ENCODE assay signal across 8 mouse cellular contexts in genomic region chr13:23621532-23622174, GRCm38 (mm10). TPM values are rescaled to one million over a fixed set of nuclear protein-coding genes. Genes with fewer than 3 reads are reported as not detected.
DNase-seq lines count a peak whose midpoint lies in the region; ATAC-seq and TF ChIP-seq lines count a peak whose summit lies in the region.

No protein-coding gene starts in this region.

- WGBS in embryonic facial prominence, embryonic 12.5 days: under 1% methylated on average over 18 of the region's 18 CpGs
- WGBS in kidney, adult 2 months: under 1% methylated on average over 18 of the region's 18 CpGs
- WGBS in limb, embryonic 12.5 days: under 1% methylated on average over 18 of the region's 18 CpGs
- under 1% methylated on average over 18 of the region's 18 CpGs for WGBS in midbrain, embryonic 14.5 days

- peak; percentile 26 for TF ChIP-seq POLR2A in kidney, adult 2 months (IDR thresholded peaks at IDR 0.05; ENCODE audit: low read depth, low read length)

- no peaks in the 10 kb centered on the region for H3K36me3 ChIP-seq in embryonic facial prominence, embryonic 12.5 days
- H3K36me3 ChIP-seq in kidney, adult 2 months (ENCODE audit: control insufficient read depth, insufficient read depth, low read length): no peaks in the 10 kb centered on the region
- no peaks in the 10 kb centered on the region for H3K36me3 ChIP-seq in limb, embryonic 12.5 days
- no peaks in the 10 kb centered on the region for H3K36me3 ChIP-seq in midbrain, embryonic 14.5 days (ENCODE audit: control insufficient read depth, insufficient read depth, low read length)

- H3K9me3 ChIP-seq in embryonic facial prominence, embryonic 12.5 days: no peaks in the 10 kb centered on the region
- H3K9me3 ChIP-seq in limb, embryonic 12.5 days: no peaks in the 10 kb centered on the region
- no peaks in the 10 kb centered on the region for H3K9me3 ChIP-seq in midbrain, embryonic 14.5 days (ENCODE audit: control insufficient read depth, low read length)

- ATAC-seq in embryonic facial prominence, embryonic 12.5 days (ENCODE audit: insufficient number of reproducible peaks, insufficient read depth, low FRiP score, low TSS enrichment): peak; percentile 86
- ATAC-seq in limb, embryonic 12.5 days (ENCODE audit: insufficient number of reproducible peaks, insufficient read depth, low FRiP score, low TSS enrichment, low read depth): peak; percentile 88
- peak; percentile 82 for ATAC-seq in midbrain, embryonic 14.5 days (ENCODE audit: low FRiP score, low TSS enrichment)

- H3K27me3 ChIP-seq in embryonic facial prominence, embryonic 12.5 days: no peaks in the 10 kb centered on the region
- H3K27me3 ChIP-seq in kidney, adult 2 months (replicated peaks; ENCODE audit: control insufficient read depth, insufficient read depth, low read length): no peaks in the 10 kb centered on the region
- H3K27me3 ChIP-seq in limb, embryonic 12.5 days: no peaks in the 10 kb centered on the region
- H3K27me3 ChIP-seq in midbrain, embryonic 14.5 days (ENCODE audit: control insufficient read depth, insufficient read depth, low read length): no peaks in the 10 kb centered on the region

- H3K27ac ChIP-seq in embryonic facial prominence, embryonic 12.5 days: peak overlapping the region; percentile 98
- peak overlapping the region; percentile 86 for H3K27ac ChIP-seq in kidney, adult 2 months (ENCODE audit: insufficient read depth, low read depth, low read length)
- peak overlapping the region; percentile 99 for H3K27ac ChIP-seq in limb, embryonic 12.5 days
- H3K27ac ChIP-seq in midbrain, embryonic 14.5 days (replicated peaks; ENCODE audit: low read depth, low read length): peak overlapping the region; percentile 86

- DNase-seq in embryo, embryonic 11 days: peak; percentile 82
- DNase-seq in embryo, embryonic 9.5 days (ENCODE audit: extremely low spot score): no peak
- peak; percentile 98 for DNase-seq in heart, adult 11 months
- peak; percentile 87 for DNase-seq in kidney, adult 2 months
- DNase-seq in midbrain, embryonic 14.5 days: peak; percentile 77
- peak; percentile 57 to 60 for DNase-seq in spleen, adult 18-20 months

- peak overlapping the region; percentile 82 for H3K4me2 ChIP-seq in embryonic facial prominence, embryonic 12.5 days (replicated peaks)
- H3K4me2 ChIP-seq in limb, embryonic 12.5 days: peak overlapping the region; percentile 87
- H3K4me2 ChIP-seq in midbrain, embryonic 14.5 days (ENCODE audit: low read length): peak overlapping the region; percentile 99

- peak overlapping the region; percentile 94 for H3K9ac ChIP-seq in embryonic facial prominence, embryonic 12.5 days
- peak overlapping the region; percentile 93 for H3K9ac ChIP-seq in limb, embryonic 12.5 days (replicated peaks)
- H3K9ac ChIP-seq in midbrain, embryonic 14.5 days (replicated peaks; ENCODE audit: low read length): peak overlapping the region; percentile 71

- H3K4me3 ChIP-seq in embryonic facial prominence, embryonic 12.5 days: peak overlapping the region; percentile 69
- peak overlapping the region; percentile 69 for H3K4me3 ChIP-seq in kidney, adult 2 months (ENCODE audit: insufficient read depth, low read depth, low read length)
- peak overlapping the region; percentile 68 for H3K4me3 ChIP-seq in limb, embryonic 12.5 days (replicated peaks)
- H3K4me3 ChIP-seq in midbrain, embryonic 14.5 days (replicated peaks; ENCODE audit: low read depth, low read length): peak overlapping the region; percentile 57

- 0 out of 2 replicates have a peak, but pooled peaks cover 2% of the 10 kb centered on the region for H3K4me1 ChIP-seq in embryonic facial prominence, embryonic 12.5 days
- peaks cover 2% of the 10 kb centered on the region; the same call in 1 of the 2 replicates for H3K4me1 ChIP-seq in kidney, adult 2 months (ENCODE audit: control insufficient read depth, insufficient read depth, low read length)
- peaks cover 10% of the 10 kb centered on the region for H3K4me1 ChIP-seq in limb, embryonic 12.5 days (replicated peaks)
- peaks cover 13% of the 10 kb centered on the region for H3K4me1 ChIP-seq in midbrain, embryonic 14.5 days (ENCODE audit: control insufficient read depth, insufficient read depth, low read length)

- TF ChIP-seq CTCF in kidney, adult 2 months (conservative IDR thresholded peaks at IDR 0.05; ENCODE audit: insufficient read depth, insufficient read length, low read depth, low read length): no peak

RNA-seq across cellular contexts. Expression of gene Hist1h1e, which starts 0.7 kb away (rescaled TPM):
- 22.6 and 24.2 TPM in 2 replicates for polyA plus RNA-seq in embryonic facial prominence, embryonic 12.5 days (2016; fragmentation: Nextera tagmentation; extraction: Ambion mirVana)
- polyA plus RNA-seq in kidney, adult 2 months (2012; rRNA removed): 1.2 and 1.4 TPM in 2 replicates
- 24.6 and 30.8 TPM in 2 replicates for polyA plus RNA-seq in limb, embryonic 12.5 days (2016; fragmentation: Nextera tagmentation; extraction: Ambion mirVana)
- 4.4 and 8.6 TPM in 2 replicates for polyA plus RNA-seq in midbrain, embryonic 14.5 days (2014; fragmentation: Nextera tagmentation; extraction: Ambion mirVana)

RNA-seq across cellular contexts. Expression of gene Hist1h2be, which starts 0.7 kb away (rescaled TPM):
- polyA plus RNA-seq in embryonic facial prominence, embryonic 12.5 days (2016; fragmentation: Nextera tagmentation; extraction: Ambion mirVana): 3.3 and 3.6 TPM in 2 replicates
- polyA plus RNA-seq in kidney, adult 2 months (2012; rRNA removed): 1.2 TPM in 2 replicates
- polyA plus RNA-seq in limb, embryonic 12.5 days (2016; fragmentation: Nextera tagmentation; extraction: Ambion mirVana): 2.2 and 3.7 TPM in 2 replicates
- 0.72 and 1.4 TPM in 2 replicates for polyA plus RNA-seq in midbrain, embryonic 14.5 days (2014; fragmentation: Nextera tagmentation; extraction: Ambion mirVana)

RNA-seq across cellular contexts. Expression of gene Hist1h4d, which starts 40.3 kb away (rescaled TPM):
- polyA plus RNA-seq in embryonic facial prominence, embryonic 12.5 days (2016; fragmentation: Nextera tagmentation; extraction: Ambion mirVana): 123 and 126 TPM in 2 replicates
- 3.7 and 5.4 TPM in 2 replicates for polyA plus RNA-seq in kidney, adult 2 months (2012; rRNA removed)
- polyA plus RNA-seq in limb, embryonic 12.5 days (2016; fragmentation: Nextera tagmentation; extraction: Ambion mirVana): 139 and 158 TPM in 2 replicates
- 38.1 and 40.0 TPM in 2 replicates for polyA plus RNA-seq in midbrain, embryonic 14.5 days (2014; fragmentation: Nextera tagmentation; extraction: Ambion mirVana)

RNA-seq across cellular contexts. Expression of gene Hist1h3d, which starts 46.1 kb away (rescaled TPM):
- polyA plus RNA-seq in embryonic facial prominence, embryonic 12.5 days (2016; fragmentation: Nextera tagmentation; extraction: Ambion mirVana): 5.5 and 7.0 TPM in 2 replicates
- 0.68 and 0.88 TPM in 2 replicates for polyA plus RNA-seq in kidney, adult 2 months (2012; rRNA removed)
- polyA plus RNA-seq in limb, embryonic 12.5 days (2016; fragmentation: Nextera tagmentation; extraction: Ambion mirVana): 9.5 and 11.3 TPM in 2 replicates
- 1.6 and 2.0 TPM in 2 replicates for polyA plus RNA-seq in midbrain, embryonic 14.5 days (2014; fragmentation: Nextera tagmentation; extraction: Ambion mirVana)

RNA-seq across cellular contexts. Expression of gene Hist1h2ad, which starts 47.5 kb away (rescaled TPM):
- 2.0 and 3.6 TPM in 2 replicates for polyA plus RNA-seq in embryonic facial prominence, embryonic 12.5 days (2016; fragmentation: Nextera tagmentation; extraction: Ambion mirVana)
- not detected in 2 replicates for polyA plus RNA-seq in kidney, adult 2 months (2012; rRNA removed)
- polyA plus RNA-seq in limb, embryonic 12.5 days (2016; fragmentation: Nextera tagmentation; extraction: Ambion mirVana): 1.9 and 2.7 TPM in 2 replicates
- polyA plus RNA-seq in midbrain, embryonic 14.5 days (2014; fragmentation: Nextera tagmentation; extraction: Ambion mirVana): 2.1 and 2.2 TPM in 2 replicates
